Mouse (Mus musculus): ENCODE results near the gene Dnmt1. TPM values are rescaled to one million over a fixed set of nuclear protein-coding genes. Genes with fewer than 3 reads are reported as not detected.

The Dnmt1 gene
- total RNA-seq (2012; rRNA removed) (412 and 448 TPM in 2 replicates), polyA plus RNA-seq (2012; ENCODE audit: insufficient read depth in 1 of 2, insufficient read length in 2 of 2, low read depth in 1 of 2, low replicate concordance in 2 of 2, missing spikeins in 1 of 2) (1,000 to 10,000 TPM in 1 of 2 experiments, 100 to 1,000 TPM in 1; 681 to 1,953 TPM)

DNA sequence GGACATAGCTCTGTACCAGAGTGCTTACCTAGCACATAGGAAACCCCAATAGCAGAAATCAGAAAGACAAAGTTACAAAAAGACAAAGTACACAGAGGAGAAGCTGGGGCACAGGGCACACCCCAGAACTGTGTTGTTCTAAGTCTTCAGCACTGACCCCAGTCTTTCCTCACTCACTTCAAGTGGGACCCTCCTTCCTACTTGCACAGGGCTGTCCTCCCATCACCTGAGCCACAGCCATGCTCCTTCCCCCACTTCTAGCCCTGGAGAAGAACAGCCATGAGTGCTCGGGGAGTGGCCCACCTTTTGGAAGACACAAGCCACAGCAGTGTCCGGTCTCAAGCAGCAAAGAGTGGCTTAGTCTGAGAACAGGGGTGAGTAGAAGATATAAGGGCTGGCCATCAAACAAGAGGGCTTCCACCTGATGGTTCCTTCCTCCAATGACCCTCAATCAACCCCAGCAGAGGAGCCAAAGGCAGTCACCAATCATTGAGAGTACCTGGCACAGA is at the start of gene Dnmt1:
Gene Dnmt1 (minus strand): TSS at position 459 of the 509 bp plus-strand sequence.
- H3K4me1 ChIP-seq (ENCODE audit: control insufficient read depth in 1 of 2, insufficient read depth in 2 of 2, low read length in 2 of 2), result peaks cover 0 to 13% of the 10 kb centered on the region in 2 experiments; a peak in 2 of 4 replicates
- DNase-seq (ENCODE audit: low read depth, low spot score), result no peak
- no peaks in the 10 kb centered on the region for H3K27me3 ChIP-seq (ENCODE audit: control insufficient read depth in 1 of 2, insufficient read depth in 2 of 2, low read length in 2 of 2)
- peaks cover 0 to 9% of the 10 kb centered on the region in 2 experiments; a peak in 2 of 4 replicates for H3K36me3 ChIP-seq (ENCODE audit: control insufficient read depth in 1 of 2, insufficient read depth in 2 of 2, low read length in 2 of 2)
- H3K9ac ChIP-seq (ENCODE audit: control insufficient read depth, low read depth, low read length, poor library complexity, severe bottlenecking), result no peak within 1 kb of the TSS
- H3K27ac ChIP-seq (ENCODE audit: control insufficient read depth, low read depth, low read length), result no peak within 1 kb of the TSS
- no peak within 1 kb of the TSS for H3K4me3 ChIP-seq (ENCODE audit: control insufficient read depth in 1 of 2, insufficient read depth in 1 of 2, low read depth in 2 of 2, low read length in 2 of 2)
- H3K79me2 ChIP-seq (ENCODE audit: control insufficient read depth, insufficient read depth, low read length, poor library complexity), result no peaks in the 10 kb centered on the region
- TF ChIP-seq GABPA (IDR thresholded peaks at IDR 0.05; ENCODE audit: low read depth, low read length) (no peak), RAD21 (IDR thresholded peaks at IDR 0.05; ENCODE audit: low read depth, low read length) (no peak), POLR2AphosphoS5 (IDR thresholded peaks at IDR 0.05; ENCODE audit: borderline replicate concordance, low read depth, low read length) (no peak), E2F4 (IDR thresholded peaks at IDR 0.05; ENCODE audit: borderline replicate concordance, low read depth, low read length) (no peak), MXI1 (IDR thresholded peaks at IDR 0.05; ENCODE audit: low read depth, low read length) (no peak), ETS1 (IDR thresholded peaks at IDR 0.05; ENCODE audit: low read depth, low read length) (no peak), JUND (IDR thresholded peaks at IDR 0.05; ENCODE audit: low read depth, low read length) (no peak), BHLHE40 (IDR thresholded peaks at IDR 0.05; ENCODE audit: borderline replicate concordance, low read depth, low read length) (no peak), MAX (IDR thresholded peaks at IDR 0.05; ENCODE audit: low read length) (no peak), USF2 (IDR thresholded peaks at IDR 0.05; ENCODE audit: borderline replicate concordance in 1 of 2, insufficient read depth in 1 of 2, low read depth in 1 of 2, low read length in 2 of 2) (no peak), POLR2AphosphoS2 (IDR thresholded peaks at IDR 0.05; ENCODE audit: low read length) (no peak), USF1 (IDR thresholded peaks at IDR 0.05; ENCODE audit: low read depth, low read length) (no peak)
- no peaks in the 10 kb centered on the region for H3K9me3 ChIP-seq (replicated peaks; ENCODE audit: insufficient read depth, low read length)

DNA sequence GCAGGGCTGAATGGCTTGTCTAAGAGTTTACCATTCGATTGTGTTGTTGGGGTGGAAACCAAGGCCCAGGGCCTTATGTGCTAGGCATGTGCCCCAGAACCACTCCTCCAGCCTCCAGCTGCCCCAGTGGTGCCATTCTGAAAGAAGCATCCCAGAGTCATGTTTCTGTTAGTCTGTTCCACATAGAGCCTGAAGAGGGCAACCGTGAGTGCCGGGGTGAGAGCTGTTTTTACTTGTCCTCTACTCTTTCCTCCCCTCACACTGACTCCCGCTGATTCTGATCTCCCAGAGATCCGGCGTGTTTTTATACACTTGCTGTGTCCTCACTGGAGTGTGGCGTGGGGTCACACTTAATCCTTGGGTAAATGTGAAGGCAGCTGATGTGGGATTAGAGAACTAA is 48.3 kb upstream of the Dnmt1 start:
- TF ChIP-seq CHD1 (IDR thresholded peaks at IDR 0.05; ENCODE audit: low read depth, low read length), result no peak
- peak in 1 of 3 experiments; percentile 45; a peak in 2 of 6 replicates for TF ChIP-seq CTCF (IDR thresholded peaks at IDR 0.05 in 2 of 3, conservative IDR thresholded peaks at IDR 0.05 in 1 of 3; ENCODE audit: control insufficient read depth in 1 of 3, insufficient read depth in 1 of 3, low read depth in 2 of 3, low read length in 3 of 3, poor library complexity in 1 of 3, severe bottlenecking in 1 of 3)
- Histone ChIP-seq H3K9ac (ENCODE audit: control insufficient read depth, low read depth, low read length, poor library complexity, severe bottlenecking) (no peak overlapping the region), H3K9me3 (replicated peaks; ENCODE audit: insufficient read depth, low read length) (no peaks in the 10 kb centered on the region), H3K4me3 (ENCODE audit: control insufficient read depth in 1 of 2, insufficient read depth in 1 of 2, low read depth in 2 of 2, low read length in 2 of 2) (no peak overlapping the region), H3K36me3 (ENCODE audit: control insufficient read depth in 1 of 2, insufficient read depth in 2 of 2, low read length in 2 of 2) (peaks cover 3 to 21% of the 10 kb centered on the region in 2 experiments), H3K4me1 (ENCODE audit: control insufficient read depth in 1 of 2, insufficient read depth in 2 of 2, low read length in 2 of 2) (peaks cover 10 to 29% of the 10 kb centered on the region in 2 experiments), H3K27ac (ENCODE audit: control insufficient read depth, low read depth, low read length) (no peak overlapping the region), H3K27me3 (ENCODE audit: control insufficient read depth in 1 of 2, insufficient read depth in 2 of 2, low read length in 2 of 2) (no peaks in the 10 kb centered on the region), H3K79me2 (ENCODE audit: control insufficient read depth, insufficient read depth, low read length, poor library complexity) (peaks cover 6% of the 10 kb centered on the region)
- peak; percentile 59 for DNase-seq (ENCODE audit: low read depth, low spot score)
